Mouse (Mus musculus) bone marrow, adult 2 months (tissue): Measurements from ENCODE around the gene Gm10577.

Source experiments
- CTCF ChIP-seq: fragments of 200-500 bp; IDR thresholded peaks from 2 replicates; pipeline ENCODE4 v1.5.1; 2011; ENCODE audit warnings: low read length, control low read depth; ENCODE audit not compliant: control insufficient read depth, insufficient read depth
- POLR2A ChIP-seq: fragments of 200-500 bp; IDR thresholded peaks from 2 replicates; pipeline ENCODE4 v1.6.1; 2011; ENCODE audit warnings: low read depth, mild to moderate bottlenecking, control low read depth, low read length, borderline replicate concordance; ENCODE audit not compliant: control insufficient read depth

- no peak for TF ChIP-seq CTCF
- no peak for TF ChIP-seq POLR2A
Measured at GRCm38 (mm10) chr4:101027852-101028411, 7.4 kb upstream of the Gm10577 start.
